Mouse (Mus musculus): ENCODE data around the gene Med12l. TPM values are rescaled to one million over a fixed set of nuclear protein-coding genes. Genes with fewer than 3 reads are reported as not detected.
A peak's percentile ranks its signal among the peaks of the same experiment; 100 is the strongest.

The Med12l gene
- polyA plus RNA-seq (2016; fragmentation: Nextera tagmentation; extraction: Ambion mirVana): 2.3 and 2.7 TPM in 2 replicates

DNA sequence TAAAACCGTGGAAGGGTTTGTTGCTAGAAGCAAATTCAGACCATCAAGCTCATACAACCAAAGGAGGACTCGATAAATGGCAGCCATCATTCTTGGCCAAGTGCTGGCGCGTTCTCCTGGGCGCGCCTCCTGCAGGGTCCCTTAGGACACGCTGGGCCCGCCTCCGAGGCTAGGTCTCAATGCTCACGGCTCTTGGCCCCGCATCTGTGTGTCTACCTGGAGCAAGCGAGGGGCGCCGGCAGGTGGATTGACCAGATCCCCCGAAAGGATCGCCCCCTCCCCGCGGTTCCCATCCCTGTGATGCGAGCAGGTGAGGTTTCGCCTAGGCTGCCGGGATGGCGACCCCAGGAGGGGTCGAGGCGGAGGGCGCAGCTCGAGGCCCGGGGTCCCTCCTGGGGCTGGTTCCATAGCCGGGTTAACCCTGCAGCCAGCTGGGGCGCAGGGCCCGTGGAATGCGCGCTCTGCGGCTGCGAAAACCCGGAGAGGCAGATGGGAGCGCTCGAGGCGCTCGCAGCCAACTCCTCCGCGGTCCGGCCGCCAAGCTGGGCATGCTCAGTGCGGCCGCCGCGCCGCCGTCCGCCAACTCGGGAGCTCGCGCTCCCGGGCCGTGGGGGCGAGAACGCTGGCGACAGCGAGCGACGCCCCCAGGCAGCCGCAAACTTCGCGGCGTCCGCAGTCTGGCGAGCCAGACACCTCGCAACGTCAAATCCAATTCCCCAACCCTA, at the start of gene Med12l:
Med12l (plus strand) TSS at position 555 of the 725 bp plus-strand sequence.
- Histone ChIP-seq H3K27me3 (ENCODE audit: low read depth, poor library complexity, severe bottlenecking) (peaks cover 52% of the 10 kb centered on the region), H3K4me3 (peak within 1 kb of the TSS; percentile 83), H3K4me1 (peaks cover 34% of the 10 kb centered on the region), H3K9me3 (replicated peaks) (no peaks in the 10 kb centered on the region), H3K27ac (replicated peaks) (peak within 1 kb of the TSS; percentile 95), H3K36me3 (no peaks in the 10 kb centered on the region)
- under 1% methylated on average over 69 of the region's 69 CpGs for WGBS
- no peak for DNase-seq (ENCODE audit: low spot score)

DNA sequence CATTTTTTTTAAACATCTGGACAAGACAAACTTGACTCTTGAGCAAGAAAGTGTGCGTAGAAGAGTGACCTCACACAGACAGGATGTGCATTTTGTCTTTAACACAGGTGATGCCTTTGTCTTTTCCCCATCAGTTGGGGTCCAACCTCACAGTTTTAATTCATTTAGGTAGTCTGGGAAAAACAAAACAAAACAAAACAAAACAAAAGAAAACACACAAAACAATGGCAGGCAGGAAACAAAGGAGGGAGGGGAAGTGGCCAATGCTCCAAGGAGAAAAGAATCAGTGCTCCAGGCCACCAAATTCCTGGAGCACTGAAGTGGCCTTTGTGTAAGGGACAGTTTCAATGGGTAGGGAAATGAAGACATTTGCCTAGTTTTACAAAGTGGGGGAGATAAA, 44.5 kb upstream of the Med12l start:
- H3K9me3 ChIP-seq (replicated peaks): no peaks in the 10 kb centered on the region
- H3K36me3 ChIP-seq: no peaks in the 10 kb centered on the region
- 89% methylated on average over 1 of the region's 1 CpGs for WGBS
- H3K4me1 ChIP-seq: no peaks in the 10 kb centered on the region
- no peaks in the 10 kb centered on the region for H3K27me3 ChIP-seq (ENCODE audit: low read depth, poor library complexity, severe bottlenecking)
- no peak overlapping the region for H3K4me3 ChIP-seq
- H3K27ac ChIP-seq (replicated peaks): no peak overlapping the region
- DNase-seq (ENCODE audit: low spot score): no peak

DNA sequence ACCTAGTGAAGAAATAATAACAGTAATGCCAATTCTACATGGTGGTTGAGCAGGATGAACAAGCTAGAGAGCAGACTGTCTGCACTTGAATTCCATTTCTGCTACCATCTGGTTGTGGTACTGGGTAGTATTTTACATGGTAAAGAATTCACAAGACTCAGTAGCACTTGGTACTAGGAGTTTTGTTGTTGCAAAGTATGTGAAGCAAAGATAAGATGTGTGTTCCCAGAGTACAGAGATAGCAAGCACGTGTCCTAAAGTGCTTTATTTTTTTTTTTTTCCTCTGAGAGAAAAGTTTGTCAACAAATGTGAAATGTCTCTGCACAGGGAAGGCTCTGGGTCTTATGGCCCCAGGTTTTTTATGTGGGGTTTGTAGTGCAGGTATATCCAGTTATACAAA, 28.2 kb upstream of the Med12l start:
- whole genome bisulfite sequencing: 84% methylated on average over 1 of the region's 1 CpGs
- H3K27me3 ChIP-seq (ENCODE audit: low read depth, poor library complexity, severe bottlenecking): no peaks in the 10 kb centered on the region
- H3K9me3 ChIP-seq (replicated peaks): no peaks in the 10 kb centered on the region
- no peak for DNase-seq (ENCODE audit: low spot score)
- no peaks in the 10 kb centered on the region for H3K4me1 ChIP-seq
- no peak overlapping the region for H3K4me3 ChIP-seq
- no peak overlapping the region for H3K27ac ChIP-seq (replicated peaks)
- H3K36me3 ChIP-seq: no peaks in the 10 kb centered on the region

DNA sequence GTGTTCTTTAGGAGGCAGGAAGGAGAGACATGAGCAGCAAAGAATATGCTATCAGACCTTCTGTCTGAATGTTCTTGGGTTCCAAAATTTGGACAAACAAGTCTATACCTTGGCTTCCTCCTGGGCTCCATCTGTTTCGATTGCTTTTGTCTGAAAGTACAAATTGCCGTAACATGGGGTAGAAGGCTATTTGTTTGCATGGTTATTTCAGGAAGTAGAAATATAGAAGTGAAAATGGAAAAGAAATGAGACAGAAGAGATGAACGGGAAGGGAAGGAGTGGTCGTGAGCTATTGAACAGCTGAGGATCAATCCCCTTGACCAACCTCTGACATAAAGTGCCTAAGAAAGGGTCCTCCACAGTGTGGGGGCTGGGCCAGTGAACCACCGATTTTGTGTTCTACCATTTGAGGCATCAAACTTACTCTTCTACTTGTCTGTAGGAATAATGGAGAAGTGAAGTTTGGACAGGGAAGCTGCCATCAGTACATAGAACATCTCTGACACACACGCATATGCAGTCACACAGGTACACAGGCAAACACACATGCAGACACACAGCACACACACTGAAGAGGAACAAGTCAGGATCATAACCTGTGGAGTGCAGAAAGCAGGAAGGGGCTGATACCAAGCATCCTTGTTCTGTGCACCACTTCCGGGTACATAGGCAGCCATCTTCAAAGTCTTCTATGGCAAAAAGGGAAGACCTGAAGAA, 27.6 kb upstream of the Med12l start:
- no peaks in the 10 kb centered on the region for H3K9me3 ChIP-seq (replicated peaks)
- peaks cover 2% of the 10 kb centered on the region; the same call in 1 of the 2 replicates for H3K4me1 ChIP-seq
- WGBS: 94% methylated on average over 7 of the region's 7 CpGs
- H3K36me3 ChIP-seq: no peaks in the 10 kb centered on the region
- H3K27ac ChIP-seq (replicated peaks): no peak overlapping the region
- no peak overlapping the region for H3K4me3 ChIP-seq
- H3K27me3 ChIP-seq (ENCODE audit: low read depth, poor library complexity, severe bottlenecking): no peaks in the 10 kb centered on the region
- DNase-seq (ENCODE audit: low spot score): no peak

DNA sequence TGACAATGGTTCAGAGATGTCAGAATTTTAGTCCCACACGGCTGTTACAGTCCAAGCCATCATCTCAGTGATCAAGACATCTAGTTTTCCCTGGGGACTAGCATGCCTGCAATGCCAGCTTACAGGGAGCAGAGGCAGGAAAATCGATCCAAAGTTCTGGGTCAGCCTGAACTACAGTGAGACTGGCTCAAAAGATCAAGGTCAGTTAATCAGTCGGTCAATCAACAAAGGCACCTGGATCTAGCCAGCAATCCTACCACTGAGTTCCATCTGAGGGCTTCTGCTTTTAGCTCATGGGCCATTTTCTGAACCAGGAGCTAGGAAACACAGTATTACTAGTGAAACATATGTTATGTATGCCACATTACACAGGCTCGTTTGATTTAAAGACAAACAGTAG, 25.0 kb upstream of the Med12l start:
- Histone ChIP-seq H3K4me3 (no peak overlapping the region), H3K36me3 (no peaks in the 10 kb centered on the region), H3K27ac (replicated peaks) (no peak overlapping the region), H3K27me3 (ENCODE audit: low read depth, poor library complexity, severe bottlenecking) (0 out of 2 replicates have a peak, but pooled peaks cover under 1% of the 10 kb centered on the region), H3K9me3 (replicated peaks) (no peaks in the 10 kb centered on the region), H3K4me1 (peaks cover 4% of the 10 kb centered on the region; the same call in 1 of the 2 replicates)
- DNase-seq (ENCODE audit: low spot score): no peak
- 84% methylated on average over 4 of the region's 4 CpGs for WGBS

DNA sequence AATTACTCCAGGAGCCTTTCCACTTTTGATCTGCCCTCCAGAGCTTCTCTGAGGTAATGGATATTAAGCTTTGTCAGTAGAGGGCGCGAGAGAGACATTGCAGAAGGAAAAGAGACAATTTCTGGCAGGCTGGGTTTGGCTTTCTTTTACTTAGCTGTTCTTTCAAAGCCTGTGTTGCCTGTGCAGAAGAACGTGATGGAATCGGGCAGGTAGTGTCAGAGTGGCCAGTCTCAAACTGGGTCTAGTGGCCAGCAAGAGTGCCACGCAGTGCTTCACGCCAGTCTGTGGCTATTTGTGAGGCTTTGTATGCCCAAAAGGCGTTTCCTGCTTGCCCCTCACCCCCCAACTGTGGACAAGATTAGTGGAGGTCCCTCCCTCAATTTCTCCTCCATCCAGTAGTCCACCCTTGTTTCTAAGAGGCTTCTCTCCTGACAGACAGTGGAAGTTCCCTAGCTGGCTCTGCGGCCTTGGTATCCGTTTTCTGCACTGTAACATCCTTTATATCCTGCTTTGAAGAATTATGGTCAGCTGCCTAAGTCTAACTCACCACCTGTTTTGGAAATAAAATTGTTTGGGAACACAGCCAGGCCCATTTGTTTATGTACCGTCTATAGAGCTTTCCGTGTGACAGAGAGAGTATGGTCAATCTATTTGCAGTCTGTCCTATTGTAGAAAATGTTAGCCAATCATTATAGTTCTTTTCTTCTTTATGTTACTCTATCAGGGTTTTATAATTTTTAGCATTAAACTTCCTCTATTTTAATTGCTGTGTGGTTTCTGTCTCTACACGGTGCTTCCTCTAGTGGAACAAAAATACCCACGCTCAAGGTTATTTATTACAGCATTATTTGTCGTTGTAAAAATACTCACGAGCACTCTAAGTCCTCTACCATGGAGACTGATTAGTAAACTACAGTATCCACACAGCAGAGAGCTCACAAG, 22.5 kb upstream of the Med12l start:
- Histone ChIP-seq H3K9me3 (replicated peaks) (no peaks in the 10 kb centered on the region), H3K36me3 (no peaks in the 10 kb centered on the region), H3K4me1 (peaks cover 4% of the 10 kb centered on the region; the same call in 1 of the 2 replicates), H3K4me3 (no peak overlapping the region), H3K27ac (replicated peaks) (no peak overlapping the region), H3K27me3 (ENCODE audit: low read depth, poor library complexity, severe bottlenecking) (peaks cover 20% of the 10 kb centered on the region)
- DNase-seq (ENCODE audit: low spot score): peak; percentile 36
- 63% methylated on average over 15 of the region's 15 CpGs for WGBS

DNA sequence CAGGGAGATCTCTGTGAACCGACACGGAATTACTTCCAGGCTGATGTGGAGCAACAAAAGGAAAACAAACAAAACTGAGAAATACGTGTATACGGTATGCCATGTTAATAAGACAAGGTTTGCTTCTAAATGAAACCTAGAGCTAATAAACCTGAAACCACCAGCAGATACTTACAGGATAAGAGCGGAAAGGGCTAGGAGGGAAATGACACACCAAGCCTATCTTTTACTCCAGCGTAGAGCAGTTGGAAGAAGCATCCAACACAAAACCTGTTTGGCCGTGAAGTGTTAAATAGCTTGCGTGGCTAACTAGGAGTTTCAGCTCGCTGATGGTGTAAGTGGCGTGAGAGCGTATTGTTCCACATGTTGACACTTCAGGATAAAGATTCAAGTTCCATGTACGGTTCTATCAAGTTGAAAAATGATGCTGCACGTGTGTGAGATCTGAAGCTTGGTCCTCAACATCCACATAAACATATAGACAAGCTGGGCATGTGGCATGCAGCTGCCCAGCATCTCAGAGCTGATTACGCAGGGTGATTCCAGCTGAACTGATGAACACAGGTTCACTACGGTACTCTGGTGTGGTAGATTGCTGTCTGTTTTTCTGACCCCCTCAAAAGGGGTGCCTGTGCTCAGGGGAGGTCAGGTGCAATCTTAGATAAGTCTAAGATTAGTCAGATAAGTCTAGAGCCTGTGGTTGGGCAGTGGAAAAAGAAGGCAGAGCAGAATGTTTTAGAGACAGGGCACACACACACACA, 21.6 kb upstream of the Med12l start:
- no peak for DNase-seq (ENCODE audit: low spot score)
- peaks cover 4% of the 10 kb centered on the region; the same call in 1 of the 2 replicates for H3K4me1 ChIP-seq
- peaks cover 22% of the 10 kb centered on the region for H3K27me3 ChIP-seq (ENCODE audit: low read depth, poor library complexity, severe bottlenecking)
- no peaks in the 10 kb centered on the region for H3K36me3 ChIP-seq
- 87% methylated on average over 15 of the region's 15 CpGs for WGBS
- no peak overlapping the region for H3K4me3 ChIP-seq
- no peaks in the 10 kb centered on the region for H3K9me3 ChIP-seq (replicated peaks)
- no peak overlapping the region for H3K27ac ChIP-seq (replicated peaks)

DNA sequence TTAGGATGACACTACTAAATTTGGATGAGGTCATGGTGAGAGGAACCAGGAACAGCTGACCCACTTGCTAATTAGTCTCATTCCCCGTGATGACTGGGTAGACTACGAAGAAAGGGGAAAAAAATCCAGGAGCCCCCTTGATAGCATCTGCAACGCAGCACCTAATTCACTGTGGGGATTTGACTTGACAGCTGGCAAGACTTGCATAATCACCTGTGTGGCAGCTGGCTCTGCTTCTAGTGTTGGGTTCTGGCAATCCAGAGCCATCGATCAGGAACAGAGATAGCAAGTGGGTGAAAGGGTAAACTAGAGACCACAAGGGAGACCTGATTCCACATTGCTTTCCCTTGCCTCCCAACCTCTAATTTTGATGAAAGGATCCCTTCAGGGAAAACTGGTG, 19.8 kb upstream of the Med12l start:
- H3K27me3 ChIP-seq (ENCODE audit: low read depth, poor library complexity, severe bottlenecking): peaks cover 22% of the 10 kb centered on the region
- DNase-seq (ENCODE audit: low spot score): no peak
- no peak overlapping the region for H3K4me3 ChIP-seq
- peaks cover 4% of the 10 kb centered on the region; the same call in 1 of the 2 replicates for H3K4me1 ChIP-seq
- no peaks in the 10 kb centered on the region for H3K9me3 ChIP-seq (replicated peaks)
- WGBS: 74% methylated on average over 4 of the region's 4 CpGs
- H3K27ac ChIP-seq (replicated peaks): no peak overlapping the region
- H3K36me3 ChIP-seq: no peaks in the 10 kb centered on the region

DNA sequence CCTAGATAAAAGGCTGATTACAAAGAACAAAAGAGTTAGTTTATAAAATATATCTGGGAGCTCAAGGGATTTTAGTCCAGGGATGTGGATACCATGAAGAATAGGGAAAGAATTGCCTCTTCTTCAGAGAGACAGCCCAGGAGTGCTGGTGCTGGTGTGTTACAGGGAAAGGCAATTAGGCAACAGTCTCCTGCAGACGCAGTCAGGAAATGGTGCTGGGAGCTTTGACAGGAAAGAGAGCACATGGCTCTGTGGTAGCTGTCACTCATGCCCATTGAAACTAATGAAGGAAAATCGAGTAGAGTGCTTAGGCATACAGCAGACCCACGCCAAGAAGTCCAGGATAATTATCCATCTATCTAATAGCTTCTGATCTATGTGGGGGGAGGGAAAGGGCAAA, 16.3 kb upstream of the Med12l start:
- WGBS: 58% methylated on average over 3 of the region's 3 CpGs
- Histone ChIP-seq H3K4me3 (no peak overlapping the region), H3K4me1 (peaks cover 5% of the 10 kb centered on the region; the same call in 1 of the 2 replicates), H3K27me3 (ENCODE audit: low read depth, poor library complexity, severe bottlenecking) (peaks cover 22% of the 10 kb centered on the region), H3K36me3 (no peaks in the 10 kb centered on the region), H3K9me3 (replicated peaks) (no peaks in the 10 kb centered on the region), H3K27ac (replicated peaks) (no peak overlapping the region)
- DNase-seq (ENCODE audit: low spot score): no peak

DNA sequence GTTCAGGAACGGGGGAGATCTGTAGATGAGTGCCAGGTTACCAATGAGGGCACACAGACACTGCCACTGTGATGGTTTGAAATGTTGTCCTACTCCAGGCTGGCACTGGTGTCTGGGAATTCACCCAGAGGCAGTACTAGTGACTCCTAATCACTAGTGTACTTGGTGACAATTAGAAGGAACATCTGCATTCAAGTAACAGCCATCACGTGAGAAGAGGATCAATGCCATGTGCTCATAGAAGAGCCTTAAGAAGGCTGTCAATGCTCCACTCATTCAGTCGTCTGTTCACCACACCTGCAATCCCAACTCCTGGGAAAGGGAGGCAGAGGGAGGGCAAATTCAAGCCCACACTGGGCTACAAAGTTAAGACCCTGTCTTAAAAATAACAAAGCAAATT, 15.1 kb upstream of the Med12l start:
- H3K36me3 ChIP-seq: no peaks in the 10 kb centered on the region
- no peak overlapping the region for H3K4me3 ChIP-seq
- H3K27ac ChIP-seq (replicated peaks): no peak overlapping the region
- DNase-seq (ENCODE audit: low spot score): no peak
- peaks cover 22% of the 10 kb centered on the region for H3K27me3 ChIP-seq (ENCODE audit: low read depth, poor library complexity, severe bottlenecking)
- WGBS: 82% methylated on average over 3 of the region's 3 CpGs
- H3K4me1 ChIP-seq: peaks cover 5% of the 10 kb centered on the region; the same call in 1 of the 2 replicates
- H3K9me3 ChIP-seq (replicated peaks): no peaks in the 10 kb centered on the region

DNA sequence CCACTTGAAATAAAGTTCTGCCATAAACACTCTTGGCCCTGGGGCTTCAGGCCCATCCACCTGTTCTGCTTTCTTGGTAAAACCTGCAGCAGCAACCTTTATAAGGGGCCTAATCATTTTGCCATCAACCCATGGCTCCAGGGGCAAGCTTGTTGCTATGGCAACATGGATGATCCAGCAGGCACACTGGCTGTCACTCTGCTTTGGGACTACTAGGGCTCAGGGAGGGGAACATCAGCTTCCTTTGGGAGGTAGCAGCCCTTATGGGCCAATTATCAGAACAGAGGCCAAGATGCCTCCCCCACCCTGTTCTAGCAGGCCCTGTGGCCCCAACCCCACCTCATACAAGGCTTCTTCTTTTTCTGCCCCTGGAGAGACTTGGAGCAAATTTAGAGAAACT, 13.5 kb upstream of the Med12l start:
- Histone ChIP-seq H3K36me3 (no peaks in the 10 kb centered on the region), H3K27me3 (ENCODE audit: low read depth, poor library complexity, severe bottlenecking) (peaks cover 7% of the 10 kb centered on the region; the same call in 1 of the 2 replicates), H3K4me1 (peaks cover 5% of the 10 kb centered on the region; the same call in 1 of the 2 replicates), H3K9me3 (replicated peaks) (no peaks in the 10 kb centered on the region), H3K27ac (replicated peaks) (no peak overlapping the region), H3K4me3 (no peak overlapping the region)
- DNase-seq (ENCODE audit: low spot score): no peak

DNA sequence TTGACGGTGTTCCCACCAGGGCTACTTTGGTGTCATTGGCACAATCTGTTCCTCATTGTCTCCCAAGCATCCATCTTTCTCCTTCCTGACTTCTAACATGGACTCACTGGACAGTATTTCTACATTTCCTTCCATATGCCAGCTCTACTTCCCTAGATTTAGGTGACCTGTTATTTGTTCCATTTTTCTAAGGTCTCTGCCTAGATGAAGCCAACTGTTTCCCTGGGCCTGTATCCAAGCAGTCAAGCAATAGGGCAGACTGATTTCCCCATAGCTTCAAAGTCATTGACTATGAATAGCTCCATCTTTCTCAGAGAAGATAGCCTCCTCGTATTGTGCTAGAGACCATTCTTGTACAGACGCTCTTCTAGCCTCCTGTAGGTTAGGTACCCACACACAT, 12.0 kb upstream of the Med12l start:
- Histone ChIP-seq H3K9me3 (replicated peaks) (no peaks in the 10 kb centered on the region), H3K36me3 (no peaks in the 10 kb centered on the region), H3K27ac (replicated peaks) (no peak overlapping the region), H3K4me3 (no peak overlapping the region), H3K27me3 (ENCODE audit: low read depth, poor library complexity, severe bottlenecking) (no peaks in the 10 kb centered on the region), H3K4me1 (peaks cover 5% of the 10 kb centered on the region; the same call in 1 of the 2 replicates)
- no peak for DNase-seq (ENCODE audit: low spot score)
- 87% methylated on average over 3 of the region's 3 CpGs for WGBS

Data from midbrain, embryonic 10.5 days (tissue).